Mouse (Mus musculus) mouse trophoblast stem cell (cell line): ENCODE measurements around the gene Asl.

Experiments used
- in situ Hi-C, 2 experiments: fragments of 300-500 bp; cut with MseI, MboI; formaldehyde crosslinking; loops; 2 replicates in 1 of 2; 3 replicates in 1 of 2; pipeline ENCODE4 v1.15.1; 2025

The Asl gene

DNA sequence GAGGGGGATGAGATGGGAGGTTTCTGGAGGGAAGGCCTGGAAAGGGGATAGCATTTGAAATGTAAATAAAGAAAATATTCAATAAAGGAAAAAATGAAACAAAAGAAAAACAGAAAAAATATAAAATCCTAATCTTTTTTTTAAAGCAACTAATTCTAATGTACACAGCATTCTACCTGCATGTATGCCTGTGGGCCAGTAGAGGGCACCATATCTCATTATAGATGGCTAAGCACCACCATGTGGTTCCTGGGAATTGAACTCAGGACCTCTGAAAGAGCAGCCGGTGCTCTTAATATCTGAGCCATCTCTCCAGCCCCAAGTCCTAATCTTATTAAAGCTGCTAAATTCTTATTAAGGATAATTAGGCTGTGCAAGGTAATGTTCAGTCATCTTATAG, 21.7 kb downstream of the Asl start:
- in situ Hi-C loops = no loop called here

DNA sequence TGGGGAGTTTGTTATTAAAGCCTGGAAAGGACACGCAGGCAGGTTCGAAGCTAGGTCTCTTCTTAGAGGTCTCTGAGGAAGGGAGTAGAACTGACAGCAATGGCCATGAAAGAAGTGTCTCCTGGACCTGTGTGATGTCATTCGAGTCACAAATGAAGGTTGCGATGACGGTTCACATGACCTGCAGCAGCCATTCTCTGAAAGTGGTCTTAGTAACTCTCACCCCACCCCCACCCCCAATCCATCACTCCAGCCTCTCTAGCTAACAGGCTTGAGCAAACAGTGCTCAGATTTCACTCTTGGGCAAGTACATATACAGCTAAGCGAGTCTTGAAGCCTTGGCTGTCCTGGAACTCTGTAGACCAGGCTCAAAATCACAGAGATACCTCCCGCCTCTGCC, 25.8 kb downstream of the Asl start:
- in situ Hi-C loops = no loop called here

DNA sequence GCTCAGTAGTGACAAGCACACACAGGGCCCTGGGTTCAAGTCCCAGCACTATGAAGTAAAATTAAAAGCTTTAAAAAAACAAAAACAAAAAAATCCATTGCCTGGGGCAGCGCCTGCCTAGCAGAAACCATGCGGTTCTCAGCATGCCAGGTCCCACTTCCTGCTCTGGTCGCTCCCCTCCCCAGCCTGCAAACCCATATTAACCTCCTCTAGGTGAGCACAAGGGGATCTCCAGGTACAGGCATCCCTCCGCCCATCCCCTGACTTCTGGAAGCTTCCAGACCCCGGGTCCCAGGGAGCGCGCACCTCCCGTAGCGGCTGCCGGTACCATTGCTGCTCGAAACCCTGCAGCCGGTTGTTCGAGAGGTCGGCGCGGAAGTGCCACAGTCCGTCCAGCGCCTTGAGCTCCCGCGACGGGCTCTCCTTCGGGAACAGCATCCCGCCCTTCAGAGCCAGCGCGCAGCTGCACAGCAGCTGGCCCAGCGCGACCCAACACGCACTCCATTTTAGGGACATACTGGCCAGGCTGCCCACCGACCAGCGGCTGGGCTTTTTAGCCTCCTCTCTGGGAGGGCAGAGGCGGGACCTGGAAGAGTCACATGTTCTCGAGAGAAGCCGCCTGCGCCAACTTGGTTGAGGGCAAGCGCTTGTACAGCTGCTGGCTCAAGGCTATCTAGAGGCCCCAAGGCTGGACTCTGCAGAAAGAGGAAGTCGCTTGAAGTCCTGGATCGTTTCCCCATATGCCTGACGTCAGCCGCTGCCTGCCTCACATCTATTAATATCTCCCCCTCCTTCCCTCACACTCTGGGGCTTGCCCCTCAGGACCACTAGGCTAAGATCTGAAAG, 26.5 kb downstream of the Asl start, which contains the start of gene Gusb:
Gene Gusb, minus strand, starts transcription at position 749 of the 846 bp plus-strand sequence.
- in situ Hi-C loops = no loop called here

DNA sequence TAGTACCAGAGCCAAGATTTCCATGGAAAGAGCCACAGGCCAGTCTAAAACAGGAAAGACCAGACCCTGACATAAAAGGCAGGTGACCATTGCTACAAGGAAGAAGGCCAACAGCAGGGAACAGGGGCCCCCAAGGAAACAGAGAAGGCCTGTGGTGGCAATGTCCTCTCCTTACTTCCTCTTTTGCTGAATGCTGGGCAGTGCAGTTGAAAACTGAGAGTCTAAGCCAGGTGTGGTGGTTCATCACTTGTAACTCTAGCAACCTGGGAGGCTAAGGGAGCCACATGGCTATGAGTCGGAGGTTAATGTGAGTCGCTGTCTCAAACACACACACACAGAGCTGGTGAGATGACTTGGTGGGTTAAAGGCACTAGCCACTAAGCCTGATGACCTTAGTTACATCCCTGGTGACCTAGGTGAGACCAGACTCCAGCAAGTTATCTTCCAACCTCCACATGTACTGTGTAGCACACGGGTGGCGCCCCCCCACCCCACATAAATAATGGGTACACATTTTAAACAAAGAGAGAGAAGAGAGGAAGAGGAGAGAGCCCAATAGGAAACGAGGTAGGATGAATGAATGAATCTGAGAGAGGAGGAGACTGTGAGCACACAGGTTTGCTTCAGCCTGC, 27.6 kb downstream of the Asl start:
- in situ Hi-C loops = no loop called here

DNA sequence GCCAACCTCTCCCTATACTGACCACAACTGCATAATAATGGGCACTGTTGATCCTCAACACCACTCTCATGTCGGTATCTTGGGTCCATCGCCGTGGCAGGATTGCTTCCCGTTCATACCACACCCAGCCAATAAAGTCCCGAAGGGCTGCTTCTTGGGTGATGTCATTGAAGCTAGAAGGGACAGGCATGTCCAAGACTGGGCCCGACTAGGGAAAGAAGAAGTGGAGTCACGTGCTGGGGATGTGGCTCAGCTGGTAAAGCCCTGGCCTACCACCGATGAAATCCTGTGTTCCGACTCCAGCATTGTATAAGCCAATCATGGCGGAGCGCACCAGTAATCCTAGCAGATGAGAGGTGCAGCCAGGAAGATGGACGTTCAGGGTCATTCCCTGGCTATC, 28.3 kb downstream of the Asl start:
- in situ Hi-C loops = no loop called here

DNA sequence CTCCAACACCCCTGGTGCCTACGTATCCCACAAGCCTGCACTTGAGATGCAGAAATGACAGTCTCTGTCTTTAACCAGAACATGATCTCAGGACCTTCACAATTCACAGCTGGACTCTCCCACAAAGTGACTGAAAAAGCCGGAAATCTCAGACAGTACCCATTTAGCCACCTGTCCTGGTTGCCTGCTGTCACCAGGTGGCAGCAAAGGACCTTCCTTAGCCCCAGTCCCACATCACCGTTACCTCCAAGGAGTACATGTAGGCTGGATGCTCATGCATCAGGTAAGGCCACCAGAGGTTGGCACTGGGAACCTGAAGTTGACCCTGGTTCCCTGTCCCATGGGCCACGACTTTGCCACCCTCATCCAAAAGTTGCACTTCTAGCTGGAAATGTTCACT, 29.9 kb downstream of the Asl start:
- in situ Hi-C loops = no loop called here

DNA sequence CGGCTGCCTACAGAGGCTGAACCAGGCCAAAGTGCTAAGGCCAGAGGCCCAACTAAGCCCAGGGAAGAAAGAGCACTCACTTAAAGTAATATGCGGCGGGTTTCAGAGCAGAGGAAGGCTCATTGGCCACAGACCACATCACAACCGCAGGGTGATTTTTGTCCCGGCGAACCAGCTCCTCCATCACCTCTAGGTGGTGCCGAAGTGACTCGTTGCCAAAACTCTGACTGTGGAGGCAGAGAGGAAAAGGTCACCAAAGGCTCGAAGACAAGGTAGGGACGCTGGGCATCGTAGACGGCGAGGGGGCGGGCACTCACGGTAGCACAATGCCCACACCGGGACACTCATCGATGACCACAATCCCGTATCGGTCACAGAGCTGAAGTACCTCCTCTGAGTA, 31.3 kb downstream of the Asl start:
- in situ Hi-C loops = no loop called here

DNA sequence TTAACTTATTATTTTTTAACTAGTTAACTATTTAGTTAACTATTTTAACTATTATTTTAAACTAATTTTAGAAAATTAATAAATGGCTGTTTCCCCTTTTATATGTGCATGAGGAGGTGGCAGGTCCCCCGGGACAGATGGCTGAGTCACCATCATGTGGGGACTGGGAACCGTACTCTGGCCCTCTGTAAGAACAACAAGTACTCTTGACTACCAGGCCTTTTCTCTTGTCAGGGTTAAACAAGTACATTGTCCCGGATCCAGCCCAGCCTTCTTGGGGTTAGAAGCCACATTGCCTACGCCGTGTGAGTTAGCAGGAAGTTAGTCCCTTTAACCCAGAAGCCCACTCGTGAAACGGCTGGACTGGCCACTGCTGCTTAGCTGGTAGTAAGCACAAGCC, 34.1 kb downstream of the Asl start:
- in situ Hi-C loops = no loop called here

DNA sequence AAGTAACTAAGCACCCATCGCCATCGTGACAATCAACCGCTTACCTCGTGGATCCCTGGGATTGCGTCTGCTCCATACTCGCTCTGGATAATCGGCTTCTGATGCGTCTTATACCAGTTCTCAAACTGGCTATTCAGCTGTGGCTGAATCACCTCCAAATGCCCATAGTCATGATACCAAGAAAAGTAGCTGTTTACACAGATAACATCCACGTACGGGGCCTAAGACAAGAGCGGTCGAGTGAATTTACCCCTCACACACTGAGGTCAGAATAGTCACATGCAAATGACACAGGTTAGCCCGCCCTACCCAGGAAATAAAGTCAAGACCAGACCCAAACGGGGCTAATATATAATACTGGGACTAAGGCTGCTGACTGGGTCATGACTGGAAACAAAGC, 35.7 kb downstream of the Asl start:
- in situ Hi-C loops = no loop called here

DNA sequence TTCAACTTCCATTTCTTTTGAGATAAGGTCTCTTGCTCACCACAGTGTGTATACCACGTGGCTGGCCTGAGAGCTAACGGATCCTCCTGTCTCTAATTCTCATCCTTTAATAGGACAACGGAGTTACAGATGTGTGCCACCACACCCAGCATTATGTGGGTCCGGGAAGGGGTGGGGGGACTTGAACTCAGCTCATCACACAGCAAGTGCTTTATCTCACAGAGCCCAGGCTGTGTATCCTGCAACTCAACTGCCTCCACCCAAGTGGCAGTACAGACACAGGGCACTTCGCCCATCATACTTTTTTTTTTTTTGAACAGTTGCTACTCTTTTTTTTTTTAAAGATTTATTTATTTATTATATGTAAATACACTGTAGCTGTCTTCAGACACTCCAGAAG, 37.1 kb downstream of the Asl start:
- in situ Hi-C loops = no loop called here

DNA sequence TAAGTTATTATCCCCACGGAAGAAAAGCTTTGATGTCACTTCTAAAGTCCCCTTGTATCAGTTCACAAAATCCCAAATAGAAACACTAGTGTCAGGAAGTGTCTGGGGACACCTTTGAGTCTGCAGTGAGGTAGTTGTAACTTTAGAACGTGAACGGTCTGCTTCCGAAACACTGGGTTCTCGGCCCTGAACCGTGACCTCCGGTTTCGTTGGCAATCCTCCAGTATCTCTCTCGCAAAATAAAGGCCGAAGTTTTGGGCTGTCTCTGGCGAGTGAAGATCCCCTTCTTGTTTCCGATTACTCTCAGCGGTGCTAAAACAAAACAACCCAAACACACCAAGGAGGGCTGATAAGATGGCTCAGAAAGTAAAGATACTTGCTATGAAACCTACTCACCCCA, 39.7 kb downstream of the Asl start:
- in situ Hi-C loops = no loop called here

DNA sequence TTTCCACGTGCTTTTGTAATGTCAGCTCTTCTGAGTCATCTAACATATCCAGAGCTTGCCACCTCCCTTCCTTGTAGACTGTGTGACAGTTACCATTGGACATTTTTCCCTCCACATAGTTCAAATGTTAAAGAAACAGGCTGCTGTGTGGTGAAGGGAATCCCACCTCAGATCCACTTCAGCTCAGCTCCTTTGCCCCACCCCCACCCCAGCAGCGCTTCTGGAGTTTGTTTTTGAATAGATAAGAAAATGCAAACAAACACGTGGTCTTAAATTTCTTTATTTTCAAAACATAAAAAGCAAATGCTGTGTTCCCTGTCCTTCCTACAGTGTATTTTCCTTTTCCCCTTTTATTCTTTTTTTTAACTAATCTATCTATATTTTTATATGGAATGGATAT, 48.8 kb downstream of the Asl start:
- in situ Hi-C loops = no loop called here

DNA sequence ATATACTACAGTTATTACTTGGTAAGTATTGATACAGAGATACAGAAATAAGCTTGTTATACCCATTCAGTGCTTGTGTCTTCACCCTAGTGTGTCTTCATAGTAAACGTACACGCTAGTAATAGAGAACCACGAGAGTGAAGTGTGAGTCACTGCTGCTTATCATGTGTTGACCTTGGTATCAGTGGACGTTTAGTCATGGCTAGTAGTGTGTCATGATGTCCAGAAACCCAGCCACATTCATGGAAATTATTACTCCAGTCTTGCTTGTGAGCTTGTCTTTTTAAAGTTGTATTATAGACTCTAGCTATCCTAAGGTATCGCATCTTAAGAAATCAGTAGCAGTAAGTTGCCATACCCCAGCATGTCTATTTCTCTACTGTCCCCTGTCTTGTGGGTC, 50.4 kb downstream of the Asl start:
- in situ Hi-C loops = no loop called here

DNA sequence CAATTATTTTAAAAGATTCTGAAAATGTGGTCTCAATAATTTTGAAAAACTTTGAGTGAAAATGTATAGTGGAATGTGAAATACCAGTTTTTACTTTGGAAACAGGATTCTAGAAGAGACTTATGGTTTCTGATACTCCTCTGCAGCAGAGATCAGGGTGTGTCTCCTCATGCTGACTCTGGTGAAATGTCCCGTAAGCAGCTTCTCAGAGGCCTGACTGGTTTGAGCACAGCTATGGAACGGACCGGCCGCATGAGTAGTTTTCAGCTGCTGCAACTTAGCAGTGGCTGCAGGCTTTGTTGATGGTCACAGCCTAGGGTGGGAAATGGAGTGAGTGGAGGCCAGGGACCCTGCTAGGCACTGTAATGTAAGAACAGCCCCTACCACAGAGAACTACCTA, 51.3 kb downstream of the Asl start:
- in situ Hi-C loops = no loop called here

DNA sequence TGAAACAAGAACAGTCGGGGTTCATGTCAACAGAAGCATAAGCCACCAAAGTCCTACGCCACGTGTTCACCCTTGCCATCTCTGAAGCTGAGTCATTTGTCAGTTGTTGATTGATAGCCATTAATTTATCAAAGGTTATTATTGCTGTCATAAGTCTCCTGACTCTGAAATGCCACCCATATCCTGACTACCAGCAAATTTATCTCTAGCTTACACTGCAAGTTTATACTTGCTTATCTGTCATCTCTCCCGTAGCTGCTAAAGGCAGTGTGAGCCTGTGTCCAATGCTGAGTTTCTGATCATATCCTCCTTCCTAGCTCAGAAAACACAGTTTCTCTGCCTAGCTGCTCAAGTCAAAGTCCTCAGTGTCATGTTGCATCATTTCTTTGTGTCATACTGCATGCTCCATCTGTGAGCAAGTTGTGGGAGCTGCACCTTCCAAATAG, 54.2 kb downstream of the Asl start:
- in situ Hi-C loops = no loop called here

DNA sequence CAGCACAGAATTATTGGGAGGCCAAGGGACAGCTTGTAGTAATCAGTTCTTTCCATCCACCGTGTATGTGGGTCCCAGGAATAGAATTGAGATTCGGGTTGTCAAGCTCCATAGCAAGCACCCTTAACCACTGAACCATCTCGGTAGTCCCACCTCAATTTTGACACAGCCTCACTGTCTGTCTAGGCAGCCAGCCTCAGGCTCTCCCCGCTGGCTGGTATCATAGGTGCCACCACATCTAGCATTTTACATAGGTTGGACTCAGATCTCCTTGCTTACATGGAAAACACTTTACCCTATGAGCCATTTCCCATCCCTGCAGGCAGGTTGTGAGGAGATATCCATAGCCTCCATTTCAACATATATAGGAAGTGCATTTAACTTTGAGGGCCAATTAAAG, 54.7 kb downstream of the Asl start:
- in situ Hi-C loops = no loop called here

DNA sequence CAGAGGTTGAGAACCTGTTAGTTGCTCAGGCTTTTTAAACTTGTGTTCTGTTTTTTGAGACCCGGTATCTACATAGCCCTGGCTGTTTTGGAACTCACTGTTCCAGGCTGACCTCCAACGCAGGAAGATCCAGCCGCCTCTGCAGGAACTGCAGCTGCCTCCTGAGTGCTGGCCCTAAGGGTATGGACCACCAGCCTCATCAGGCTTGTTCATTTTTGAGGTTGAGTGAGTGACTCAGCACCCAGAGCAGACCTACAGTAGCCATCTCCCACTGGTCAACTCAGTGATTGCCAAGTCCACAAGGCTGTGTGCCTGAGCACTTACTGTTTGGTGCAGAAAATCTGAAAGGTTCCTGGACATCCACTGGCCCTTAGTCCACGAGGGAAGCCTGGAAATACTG, 57.6 kb downstream of the Asl start:
- in situ Hi-C loops = no loop called here

DNA sequence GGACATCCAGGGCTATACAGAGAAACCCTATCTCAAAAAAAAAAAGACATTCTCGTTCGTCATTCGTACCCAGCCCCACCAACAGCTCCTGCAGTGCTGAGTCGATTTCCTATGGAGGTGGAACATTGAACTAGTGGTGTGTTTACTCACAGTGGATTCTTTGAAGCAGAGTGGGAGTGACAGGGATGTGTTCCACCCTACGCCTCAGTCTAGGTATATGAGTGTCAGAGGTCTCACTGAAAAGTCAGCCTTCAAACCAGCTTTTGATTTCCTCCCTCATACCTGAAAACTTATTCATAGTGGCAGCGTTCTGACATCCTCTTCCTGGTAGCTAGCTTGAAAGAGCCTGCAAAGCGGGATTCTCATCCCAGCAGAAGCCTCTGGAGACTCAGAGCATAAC, 60.6 kb downstream of the Asl start:
- in situ Hi-C loops = no loop called here

DNA sequence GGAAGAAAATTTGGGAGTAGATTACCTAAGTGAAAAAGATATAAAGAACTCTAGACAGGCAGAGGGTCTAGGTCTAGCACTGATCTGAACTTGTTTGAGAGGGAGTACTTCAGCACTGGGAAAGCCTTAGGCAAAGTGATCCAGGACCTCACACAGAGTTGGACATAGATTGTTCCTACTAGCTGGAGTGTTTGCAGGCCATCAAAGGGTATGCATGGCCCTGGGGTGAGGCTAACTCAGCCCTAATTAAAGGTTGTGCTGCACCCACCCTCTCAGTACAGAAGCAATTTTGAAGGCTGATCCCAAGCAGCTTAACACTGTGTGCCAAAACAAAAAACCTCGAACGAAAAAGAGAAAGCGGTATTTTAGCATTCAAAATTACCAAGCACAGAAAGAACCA, 62.6 kb downstream of the Asl start:
- in situ Hi-C loops = no loop called here

DNA sequence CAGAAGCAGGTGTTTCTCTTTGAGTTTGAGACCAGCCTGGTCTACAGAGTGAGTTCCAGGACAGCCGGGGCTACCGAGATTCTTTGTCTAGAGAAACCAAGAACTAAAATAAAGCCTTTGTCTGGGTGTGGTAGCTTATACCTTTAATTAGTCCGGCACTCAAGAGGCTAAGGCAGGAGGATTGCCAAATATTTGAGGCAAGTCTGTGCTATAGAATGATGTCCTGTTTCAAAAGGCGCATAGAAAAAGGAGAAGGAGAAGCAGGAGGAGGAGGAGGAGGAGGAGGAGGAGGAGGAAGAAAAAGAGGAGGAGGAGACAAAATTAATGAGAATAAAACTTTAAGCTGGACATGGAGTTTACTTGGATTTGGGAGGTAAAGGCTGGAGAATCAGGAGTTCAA, 65.8 kb downstream of the Asl start:
- in situ Hi-C loops = no loop called here
